Mouse (Mus musculus) kidney, adult 8-10 months (tissue): ENCODE data around the gene Rnf150.

Experiments used
- DNase-seq, 2 experiments: peaks; one replicate each; pipeline ENCODE4 v3.0.0; 2022

Gene Rnf150

DNA sequence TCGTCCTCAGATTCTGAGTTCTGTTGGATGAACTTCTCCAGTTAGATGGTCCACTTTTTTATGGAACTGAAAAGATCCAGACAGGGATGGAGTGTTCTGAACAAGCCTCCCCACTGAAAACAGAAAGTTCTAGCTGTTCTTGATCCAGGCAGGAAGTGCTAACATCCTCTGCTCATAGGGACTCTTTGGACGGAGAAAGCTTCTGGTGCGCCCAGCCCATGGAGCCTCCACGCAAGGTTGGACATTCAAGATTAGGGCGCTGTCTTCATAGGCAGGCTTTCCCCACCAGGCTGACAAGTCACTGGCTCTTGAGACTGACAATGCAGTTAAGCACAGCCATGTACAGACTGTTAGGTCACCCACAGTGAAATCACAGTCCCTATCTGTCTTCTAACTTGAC, 172.0 kb downstream of the Rnf150 start:
- DNase-seq = no peak

DNA sequence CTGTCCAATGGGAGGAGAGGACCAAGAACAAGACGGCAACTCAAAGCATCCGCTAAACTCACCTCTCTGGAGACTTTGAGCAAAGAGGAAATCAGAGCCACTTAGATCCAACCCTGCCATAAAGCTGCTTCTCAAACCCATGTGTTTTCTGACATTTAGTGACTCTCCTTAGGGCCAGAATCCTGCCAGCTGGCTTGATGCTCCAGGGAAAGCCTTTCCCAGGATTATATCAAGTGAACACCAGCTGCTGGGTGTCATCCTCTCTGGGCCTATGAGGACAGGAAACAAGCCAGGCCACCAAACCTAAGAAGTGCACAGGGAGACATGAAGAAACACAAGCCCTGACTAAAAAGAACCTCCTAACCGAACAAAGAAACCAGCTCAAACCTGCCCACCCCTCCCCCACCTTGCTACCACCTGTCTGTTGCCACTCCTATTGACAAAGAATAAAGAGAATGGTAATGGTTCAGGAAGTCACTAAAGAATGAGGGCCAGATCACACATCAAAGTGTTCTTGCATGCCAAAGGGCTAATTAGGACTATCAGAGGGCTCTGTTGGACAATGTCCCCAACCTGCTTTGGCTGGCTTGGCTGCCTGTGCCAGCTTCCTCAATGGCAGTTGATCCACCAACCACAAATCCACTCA, 173.5 kb downstream of the Rnf150 start:
- no peak for DNase-seq

DNA sequence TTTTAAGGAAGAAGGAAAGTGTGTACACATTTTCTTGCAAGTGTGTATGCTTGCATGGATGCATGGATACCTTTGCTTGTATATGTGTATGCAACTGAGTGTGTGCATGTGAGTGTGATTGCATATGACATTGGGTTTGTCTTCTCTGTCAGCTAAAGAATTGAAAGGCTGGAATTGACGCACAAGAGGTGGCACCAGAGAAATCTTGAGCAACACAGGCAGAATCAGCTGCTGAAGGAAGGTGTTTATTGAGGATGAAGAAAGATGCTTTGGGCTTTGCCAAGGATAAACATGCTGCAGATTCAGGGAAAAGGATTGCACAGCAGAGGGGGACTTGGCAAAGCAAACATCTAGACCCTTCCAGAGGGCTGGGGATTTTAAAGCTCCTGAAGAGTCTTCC, 174.2 kb downstream of the Rnf150 start:
- DNase-seq = no peak

DNA sequence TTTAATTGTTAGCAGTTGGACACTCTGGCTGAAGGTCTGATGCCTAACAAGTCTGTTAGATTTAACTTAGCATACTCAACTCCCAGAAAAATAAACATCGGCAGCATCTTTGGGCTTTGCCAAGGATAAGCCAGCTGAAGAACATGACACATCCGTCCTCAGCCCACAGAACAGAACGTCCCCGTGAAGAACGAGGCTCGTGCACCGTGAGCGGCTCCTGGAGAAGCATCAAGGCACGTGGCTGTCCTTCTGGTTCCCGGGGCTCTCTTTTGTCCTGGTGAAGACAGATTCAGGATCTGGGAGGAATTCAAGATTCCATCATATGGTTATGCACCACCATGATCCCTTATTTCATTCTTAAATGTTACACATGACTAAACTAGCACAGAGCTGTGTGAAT, 175.4 kb downstream of the Rnf150 start:
- no peak for DNase-seq

DNA sequence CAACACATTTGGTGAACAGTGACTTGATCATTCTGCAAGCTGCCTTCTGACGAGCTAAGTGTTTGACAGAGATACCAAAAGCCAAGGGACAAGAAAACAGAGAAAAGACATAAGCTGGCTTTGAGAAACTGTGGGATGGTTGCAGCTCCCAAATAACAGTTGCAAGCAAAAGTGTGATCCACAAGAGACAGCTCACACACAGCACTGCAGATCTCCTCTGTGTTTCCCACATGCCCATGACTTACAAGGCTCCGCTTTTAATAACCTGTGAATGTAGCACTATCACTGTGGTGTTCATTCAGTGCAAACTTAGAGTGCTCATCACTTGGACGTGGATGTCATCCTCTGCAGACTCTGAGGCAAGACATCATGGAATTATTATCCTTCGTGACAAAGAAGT, 178.3 kb downstream of the Rnf150 start:
- no peak for DNase-seq

DNA sequence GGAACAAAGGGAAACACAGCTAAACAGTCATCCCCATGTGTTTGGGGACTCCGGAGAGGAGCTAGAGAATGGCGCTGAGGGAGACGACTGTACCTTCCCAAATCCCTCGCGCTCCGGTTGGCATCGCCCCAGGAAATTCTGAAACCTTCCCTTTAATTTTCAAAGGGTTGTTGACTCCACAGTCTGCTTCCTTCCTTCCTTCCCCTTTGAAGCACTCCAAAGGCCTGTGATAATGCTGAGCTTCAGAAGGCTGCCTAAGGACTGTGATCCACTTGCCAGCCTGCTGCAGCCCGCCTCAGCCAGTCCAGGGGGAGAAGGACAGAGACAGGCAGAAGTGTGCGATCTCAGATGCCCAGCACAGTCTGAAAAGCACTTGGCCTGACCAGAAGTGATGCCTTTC, 183.8 kb downstream of the Rnf150 start:
- DNase-seq = no peak

DNA sequence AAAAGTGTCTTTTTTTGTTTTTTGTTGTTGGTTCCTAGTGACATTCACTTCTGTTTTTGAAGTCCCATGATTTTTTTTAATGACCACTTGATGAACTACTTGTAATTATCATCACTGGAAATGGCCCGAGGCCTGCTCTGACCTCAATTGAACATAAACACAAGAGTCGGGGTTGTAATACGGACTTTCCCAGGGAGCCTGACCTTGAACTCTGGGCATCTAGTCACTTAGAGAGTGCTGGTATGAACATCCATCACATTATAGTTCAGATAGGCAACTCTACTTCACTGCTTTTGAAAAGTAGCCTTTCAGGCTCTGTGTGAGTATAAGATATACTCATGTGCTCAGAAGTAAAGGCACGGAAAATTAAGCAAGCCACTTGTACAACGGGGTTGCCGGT, 185.4 kb downstream of the Rnf150 start:
- no peak for DNase-seq

DNA sequence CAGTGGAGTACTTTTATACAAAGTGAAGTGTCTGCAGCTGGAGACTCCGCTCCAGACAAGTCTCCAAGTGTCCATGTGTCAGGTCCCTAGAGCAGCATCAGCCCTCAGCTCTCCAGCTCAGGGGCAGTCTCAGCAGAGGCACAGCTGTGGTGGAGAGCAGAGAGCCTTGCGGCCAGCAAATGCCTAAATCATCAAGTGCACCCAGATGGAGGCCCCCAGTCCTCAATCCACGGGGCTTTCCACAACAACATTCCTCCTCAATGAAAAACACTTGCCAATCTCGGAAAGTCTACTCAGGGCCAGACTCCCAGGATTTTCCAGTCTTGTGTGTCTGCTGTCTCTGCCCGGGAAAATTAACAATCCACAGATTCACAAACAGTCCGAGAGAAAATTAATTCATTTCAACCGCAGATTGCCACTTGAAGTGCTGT, 186.0 kb downstream of the Rnf150 start:
- no peak for DNase-seq

DNA sequence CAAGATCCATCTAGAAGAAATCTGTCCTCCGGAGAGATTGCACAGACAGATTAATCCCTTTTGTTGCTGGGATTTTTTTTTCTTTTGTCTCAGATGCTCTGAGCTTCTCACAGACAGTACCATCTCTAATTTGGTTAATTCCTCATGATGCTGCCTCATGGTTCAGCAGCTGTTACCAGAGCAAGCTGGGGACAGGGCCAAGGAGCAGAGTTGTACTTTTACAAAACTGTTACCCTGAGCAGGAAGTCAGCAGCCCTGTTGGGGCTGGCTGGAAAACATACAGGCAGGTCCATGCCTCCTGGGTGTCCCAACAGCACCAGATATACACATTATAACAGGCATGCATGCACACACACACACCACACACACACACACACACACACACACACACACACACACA, 186.5 kb downstream of the Rnf150 start:
- DNase-seq = no peak

DNA sequence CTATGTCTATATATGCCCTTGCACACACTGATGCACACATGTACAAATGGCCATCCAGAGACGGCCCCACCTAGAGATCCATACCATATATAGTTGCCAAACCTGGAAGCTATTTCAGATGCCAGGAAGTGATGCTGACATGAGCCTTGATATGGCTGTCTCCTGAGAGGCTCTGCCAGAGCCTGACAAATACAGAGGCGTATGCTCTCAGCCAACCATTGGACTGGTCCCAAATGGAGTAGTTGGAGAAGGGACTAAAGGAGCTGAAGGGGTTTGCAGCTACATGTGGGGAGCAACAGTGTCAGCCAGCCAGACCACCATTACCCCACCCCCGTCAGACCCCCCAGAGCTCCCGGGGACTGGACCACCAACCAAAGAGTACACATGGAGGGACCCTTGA, 189.7 kb downstream of the Rnf150 start:
- DNase-seq = no peak

DNA sequence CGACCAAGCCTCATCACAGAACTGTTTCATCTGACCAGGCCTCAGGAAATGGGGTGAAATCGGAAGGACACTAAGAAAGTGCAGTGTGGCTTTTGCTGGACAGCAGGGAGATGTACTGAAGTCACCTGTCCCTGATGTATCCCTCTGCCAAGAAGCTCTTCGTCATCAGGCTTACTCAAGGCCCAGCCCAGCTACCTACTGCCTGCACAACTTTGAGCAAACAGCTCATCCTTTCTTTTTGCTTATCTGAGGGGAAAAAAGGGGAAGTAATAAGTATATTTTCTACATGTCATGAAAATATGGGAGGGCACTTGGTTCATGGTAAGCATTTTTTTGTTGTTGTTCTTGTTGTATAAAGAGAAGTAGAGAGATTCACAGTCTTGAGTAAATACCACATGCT, 191.6 kb downstream of the Rnf150 start:
- DNase-seq = no peak

DNA sequence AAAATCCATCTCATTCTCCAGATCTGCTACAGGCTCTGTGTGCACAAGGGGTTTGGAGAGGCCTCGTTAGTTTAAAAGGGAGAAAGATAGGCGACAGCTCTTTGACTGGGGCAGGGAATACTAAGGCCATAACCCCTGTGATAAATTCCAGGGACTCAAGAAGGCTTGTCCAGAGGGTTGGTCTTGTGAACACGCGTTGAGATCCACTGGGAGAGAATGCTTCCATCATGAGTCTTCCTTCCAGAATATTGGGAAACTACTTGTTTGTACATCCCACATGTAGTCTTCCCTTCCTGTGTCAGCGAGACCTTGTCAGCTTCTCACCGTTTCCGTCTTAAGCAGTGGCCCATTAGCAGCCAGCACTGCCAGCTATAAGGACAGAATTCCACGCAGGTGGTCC, 195.8 kb downstream of the Rnf150 start:
- no peak for DNase-seq

DNA sequence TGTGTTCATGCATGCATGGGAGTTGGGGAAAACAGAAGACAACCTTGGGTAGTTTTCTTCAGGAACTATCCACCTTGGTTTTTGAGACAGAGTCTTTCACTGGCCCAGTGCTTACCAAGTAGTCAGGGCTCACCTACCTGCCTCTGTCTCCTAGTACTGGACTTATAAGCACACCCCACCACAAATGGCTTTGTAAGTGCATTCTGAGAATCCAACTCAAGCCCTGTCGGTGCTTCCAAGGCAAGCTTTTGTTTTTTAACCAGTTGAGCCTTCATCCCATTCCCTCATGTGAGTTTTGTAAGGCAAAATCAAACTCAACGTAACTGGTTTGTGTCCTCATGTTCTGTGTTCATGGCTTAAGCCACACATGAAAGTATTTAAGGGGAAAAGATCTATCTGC, 196.9 kb downstream of the Rnf150 start:
- DNase-seq = no peak

DNA sequence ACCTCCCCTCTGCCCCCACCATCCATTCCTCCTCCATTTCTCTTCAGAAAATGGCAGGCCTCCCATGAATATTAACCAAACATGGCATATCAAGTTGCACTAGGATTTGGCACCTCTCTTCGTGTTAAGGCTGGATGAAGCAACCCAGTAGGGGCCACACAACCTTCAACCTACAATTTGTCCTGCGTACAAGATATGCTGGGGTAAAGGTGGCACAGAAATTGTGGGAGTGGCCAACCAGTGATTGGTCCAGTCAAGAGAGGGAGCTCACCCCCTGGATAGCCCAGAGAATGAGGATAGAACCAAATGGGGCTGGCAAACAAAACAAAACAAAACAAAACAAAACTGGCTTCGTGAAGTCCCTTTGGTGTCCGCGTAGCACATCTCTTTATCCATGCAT, 198.1 kb downstream of the Rnf150 start:
- no peak for DNase-seq

DNA sequence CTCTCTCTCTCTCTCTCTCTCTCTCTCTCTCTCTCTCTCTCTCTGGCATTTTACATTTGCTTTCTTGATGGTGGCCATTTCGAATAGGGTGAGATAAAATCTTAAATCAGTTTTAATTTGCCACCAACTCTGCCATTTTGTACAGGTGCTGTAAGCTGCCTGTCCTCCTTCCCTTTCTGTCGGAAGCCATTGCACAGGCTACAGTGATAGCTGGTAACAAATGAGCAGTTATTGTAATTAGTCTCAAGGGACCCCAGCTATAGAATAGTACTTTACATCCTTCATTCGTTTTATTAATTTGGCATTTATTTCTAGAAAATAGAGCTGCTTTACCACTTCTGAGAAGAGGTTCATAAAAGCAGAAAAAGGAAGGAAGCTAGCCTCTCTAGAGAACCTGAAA, 198.7 kb downstream of the Rnf150 start:
- DNase-seq = no peak

DNA sequence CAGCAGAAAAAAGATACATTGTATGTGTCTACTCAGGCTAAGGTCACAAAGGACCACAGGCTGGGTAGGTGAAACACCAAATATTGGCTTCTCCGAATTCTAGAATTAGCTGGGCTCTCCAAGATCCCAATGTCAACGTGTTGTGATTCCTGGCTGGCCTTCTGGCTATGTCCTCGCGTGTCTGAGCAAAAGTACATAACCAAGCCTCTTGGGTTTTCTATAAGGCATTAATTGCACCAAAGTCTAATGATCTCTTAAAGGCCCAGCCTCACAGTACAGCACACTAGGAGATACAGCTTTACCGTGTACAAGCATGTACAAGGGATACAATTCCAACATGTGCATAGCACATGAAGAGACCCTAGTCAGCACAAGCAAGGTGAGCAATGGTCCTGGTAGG, 199.1 kb downstream of the Rnf150 start:
- no peak for DNase-seq

DNA sequence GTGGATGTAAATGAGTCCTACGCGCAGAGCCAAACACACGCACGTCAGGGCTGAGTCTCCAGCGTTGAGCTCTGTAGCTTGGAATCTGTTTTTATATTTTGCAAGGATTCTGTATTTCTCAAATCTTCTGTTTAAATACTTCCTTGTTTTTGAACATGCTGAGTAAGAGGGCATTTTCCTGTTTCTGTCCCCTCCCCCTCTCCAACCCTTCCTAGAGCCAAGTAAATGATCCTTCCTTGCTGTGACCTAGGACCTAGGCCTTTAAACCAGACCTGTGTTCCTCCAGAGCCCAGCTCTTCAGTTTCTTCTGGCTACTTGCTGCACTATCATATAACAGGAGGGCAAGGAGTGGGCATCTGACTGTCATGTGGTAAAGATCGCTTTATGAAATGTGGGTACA, 200.9 kb downstream of the Rnf150 start:
- DNase-seq = no peak

DNA sequence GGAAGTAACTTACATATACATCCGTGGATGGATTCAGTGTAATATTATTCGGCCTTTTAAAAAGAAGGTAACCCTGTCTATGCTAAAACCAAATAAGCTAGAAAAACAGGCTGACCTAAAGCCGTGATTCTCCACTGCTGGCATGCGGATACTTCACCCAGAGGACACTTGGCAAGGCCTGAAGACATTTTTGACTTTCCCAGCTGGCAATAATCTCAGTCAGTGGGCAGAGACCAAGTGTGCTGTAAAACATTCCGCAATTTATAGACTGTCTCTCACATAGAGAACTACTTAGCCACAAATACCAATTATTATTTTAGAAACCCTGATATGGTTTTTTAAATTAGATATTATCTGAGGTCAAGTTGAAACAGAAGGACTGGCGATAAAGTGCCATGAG, 202.9 kb downstream of the Rnf150 start:
- DNase-seq = no peak

DNA sequence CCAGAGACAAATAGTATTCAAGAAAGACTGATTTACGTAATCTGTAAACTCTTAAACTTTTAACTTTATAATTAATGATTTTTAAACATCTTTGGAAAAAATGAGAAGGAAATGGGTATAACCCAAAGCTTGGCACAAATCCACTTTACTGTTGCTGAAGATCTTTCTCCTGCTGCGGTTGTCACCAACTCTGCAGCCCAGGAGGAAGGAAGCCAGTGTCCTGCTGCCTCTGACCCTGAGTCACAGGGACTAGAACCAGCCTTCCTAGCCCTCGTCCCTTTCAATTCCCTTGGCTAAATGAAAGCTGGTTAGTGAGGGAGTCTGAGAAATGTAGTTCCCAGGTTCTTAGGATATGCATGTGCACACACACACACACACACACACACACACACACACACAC, 203.7 kb downstream of the Rnf150 start:
- DNase-seq = no peak

DNA sequence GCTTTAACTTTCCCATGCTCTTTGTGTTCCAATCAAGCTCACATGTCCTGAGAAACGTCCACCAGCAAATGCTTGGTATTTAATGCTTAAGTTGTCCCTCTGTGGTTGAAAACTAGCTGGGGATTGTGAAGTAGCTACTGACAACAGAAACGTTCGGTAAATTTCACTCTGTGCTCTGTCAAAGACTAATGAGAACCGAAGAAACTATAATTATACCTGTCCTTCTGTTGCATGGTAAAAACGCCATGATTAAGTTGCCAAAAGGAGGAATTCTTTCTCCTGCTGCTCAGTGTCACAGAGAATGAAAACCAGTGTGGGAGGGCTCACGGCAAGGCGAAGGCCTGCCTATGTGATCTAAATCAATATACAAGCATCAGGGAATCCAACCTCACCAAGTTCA, 204.8 kb downstream of the Rnf150 start:
- no peak for DNase-seq

DNA sequence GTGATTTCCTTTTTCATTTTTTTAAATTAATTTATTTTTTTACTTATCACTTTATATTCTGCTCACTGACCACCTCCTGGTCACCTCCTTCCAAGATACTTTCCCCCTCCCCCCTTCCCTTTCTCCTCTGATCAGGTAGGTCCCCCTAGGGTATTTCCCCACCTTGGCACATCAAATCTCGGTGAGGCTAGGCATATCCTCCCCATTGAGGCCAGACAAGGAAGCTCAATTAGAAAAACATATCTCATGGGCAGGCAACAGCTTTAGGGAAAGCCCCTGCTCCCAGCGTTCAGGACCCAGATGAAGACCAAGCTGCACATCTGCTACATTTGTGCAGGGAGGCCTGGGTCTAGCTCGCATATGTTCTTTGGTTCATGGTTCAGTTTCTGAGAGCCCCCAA, 211.1 kb downstream of the Rnf150 start:
- DNase-seq = no peak

DNA sequence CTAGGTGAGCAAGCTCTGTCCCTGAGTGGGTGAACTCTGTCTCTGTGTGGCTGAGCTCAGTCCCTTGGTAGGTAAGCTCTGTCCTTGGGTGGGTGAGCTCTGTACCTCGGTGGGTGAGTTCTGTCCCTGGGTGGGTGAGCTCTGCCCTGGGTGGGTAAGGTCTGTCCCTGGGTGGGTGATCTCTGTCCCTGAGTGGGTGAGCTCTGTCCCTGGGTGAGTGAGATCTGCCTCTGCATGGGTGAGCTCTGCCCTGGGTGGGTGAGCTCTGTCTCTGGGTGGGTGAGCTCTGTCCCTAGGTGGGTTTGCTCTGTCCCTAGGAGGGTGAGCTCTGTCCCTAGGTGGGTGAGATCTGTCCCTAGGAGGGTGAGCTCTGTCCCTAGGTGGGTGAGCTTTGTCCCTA, 213.5 kb downstream of the Rnf150 start:
- DNase-seq = no peak

DNA sequence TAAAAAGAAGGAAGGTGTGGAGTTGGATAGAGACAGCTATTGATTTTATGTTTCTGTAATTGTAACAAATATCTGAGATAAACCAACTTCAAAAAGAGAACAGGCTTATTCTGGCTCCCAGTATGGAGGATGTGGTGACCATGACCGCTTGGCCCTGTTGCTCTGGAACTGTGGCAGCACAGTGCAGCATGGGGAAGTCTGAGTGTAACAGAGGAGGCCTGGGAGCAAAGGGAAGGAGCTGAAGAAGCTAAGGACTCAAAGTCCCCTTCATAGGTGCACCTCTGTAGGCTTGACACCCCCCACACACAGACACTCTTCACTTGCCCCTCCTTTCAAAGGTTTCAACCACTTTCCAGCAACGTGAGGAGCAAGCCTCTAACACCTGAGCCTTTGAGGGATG, 214.2 kb downstream of the Rnf150 start:
- DNase-seq = no peak

DNA sequence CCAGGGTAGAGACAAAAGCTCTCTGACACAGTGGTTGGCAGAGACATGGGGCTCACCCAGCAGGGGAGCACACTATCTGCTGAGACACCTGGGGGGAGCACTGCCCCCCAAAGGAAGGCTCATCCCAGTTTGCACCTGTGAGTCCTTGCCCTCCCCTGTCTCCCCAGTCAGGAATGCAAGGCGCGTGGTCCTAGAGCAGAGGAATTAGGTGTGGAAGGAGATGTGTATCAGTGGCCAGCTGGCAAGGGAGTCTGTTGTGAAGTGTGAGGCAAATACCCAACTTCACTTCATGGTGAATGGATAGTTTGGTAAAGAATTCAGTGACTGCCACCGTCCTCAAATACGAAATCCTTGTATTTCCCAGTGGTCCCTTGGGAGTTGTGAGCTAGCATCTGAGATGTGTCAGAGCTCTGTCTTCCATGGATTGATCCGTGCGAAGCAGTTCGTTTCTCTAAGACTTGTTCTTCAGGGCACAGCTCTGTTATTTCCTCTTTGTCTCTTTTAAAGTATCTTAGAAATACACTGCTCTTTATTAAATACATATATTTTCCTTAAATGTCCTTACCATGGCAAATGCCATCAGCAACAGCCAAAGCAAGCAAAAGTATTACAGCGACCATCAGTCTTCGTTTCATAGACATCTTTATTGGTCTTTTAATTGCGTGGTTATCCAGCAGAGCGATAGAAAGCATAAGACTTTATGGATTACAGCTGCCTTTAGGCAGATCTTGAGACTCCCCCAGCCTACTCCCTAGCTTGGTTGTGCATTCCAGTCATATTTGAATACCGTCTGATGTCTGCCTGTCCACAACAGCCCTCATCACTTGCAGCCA, 215.8 kb downstream of the Rnf150 start:
- no peak for DNase-seq

DNA sequence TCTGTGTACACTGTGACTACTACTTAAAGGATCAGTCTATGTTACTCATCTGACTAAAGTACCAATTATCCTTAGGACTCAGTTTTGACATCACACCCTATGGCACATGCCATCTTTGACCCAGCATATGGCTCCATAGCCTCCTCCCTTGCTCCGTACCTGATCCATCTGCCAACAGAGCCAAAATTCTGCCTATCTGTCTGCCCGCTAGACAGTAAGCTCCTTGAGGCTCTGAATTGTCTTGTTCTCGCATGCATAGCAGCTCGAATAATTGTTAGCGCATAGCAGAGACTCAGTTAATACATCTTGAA, 216.3 kb downstream of the Rnf150 start:
- no peak for DNase-seq
